Mouse (Mus musculus) spleen, adult 12 weeks (tissue): ENCODE data around the gene Cd200.
"Not testable (repeated sequence)": the region's sequence is repeated elsewhere in the genome, so short reads cannot be mapped to it uniquely, and the experiment has no call there.

ENCODE experiments used
- DNase-seq: peaks from one replicate; pipeline ENCODE4 v3.0.0; 2022; ENCODE audit warnings: low spot score

The Cd200 gene

DNA sequence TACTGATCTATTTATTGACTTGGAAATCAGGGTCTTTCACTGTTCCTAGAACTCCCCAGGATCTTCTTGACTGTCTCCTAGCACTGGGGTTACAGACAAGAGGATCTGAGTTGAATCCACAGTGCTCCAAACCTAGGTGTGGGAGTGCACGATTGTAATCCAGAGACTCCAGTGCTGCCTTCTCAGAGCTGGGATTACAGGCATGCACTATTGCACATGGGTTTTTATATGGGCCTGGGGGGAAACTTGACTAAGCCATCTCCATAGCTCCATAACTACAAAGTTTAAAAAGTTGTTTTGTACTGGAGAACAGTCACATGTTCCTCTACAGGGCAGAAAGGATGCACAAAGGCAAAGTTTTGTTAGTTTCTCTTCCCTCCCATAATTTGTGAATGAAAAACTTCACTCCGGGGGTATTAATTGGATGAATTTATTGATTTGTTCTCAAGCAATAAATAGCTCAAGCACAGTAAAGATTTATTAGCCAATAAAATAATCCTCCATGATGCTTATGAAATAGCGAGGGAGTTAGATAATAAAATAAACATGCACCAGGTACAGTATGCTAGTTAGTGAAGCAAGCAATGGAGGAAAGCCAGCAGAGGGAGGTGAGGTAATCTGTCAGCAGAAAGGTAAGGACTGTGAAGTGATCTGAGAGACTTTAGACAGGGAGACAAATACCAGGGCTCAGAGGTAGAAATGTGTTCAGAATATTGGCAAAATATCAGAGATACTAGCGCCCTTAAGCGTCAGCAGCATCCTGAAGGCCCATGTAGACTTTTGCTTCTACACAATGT lies 30.5 kb downstream of the Cd200 start:
- DNase-seq = no peak

DNA sequence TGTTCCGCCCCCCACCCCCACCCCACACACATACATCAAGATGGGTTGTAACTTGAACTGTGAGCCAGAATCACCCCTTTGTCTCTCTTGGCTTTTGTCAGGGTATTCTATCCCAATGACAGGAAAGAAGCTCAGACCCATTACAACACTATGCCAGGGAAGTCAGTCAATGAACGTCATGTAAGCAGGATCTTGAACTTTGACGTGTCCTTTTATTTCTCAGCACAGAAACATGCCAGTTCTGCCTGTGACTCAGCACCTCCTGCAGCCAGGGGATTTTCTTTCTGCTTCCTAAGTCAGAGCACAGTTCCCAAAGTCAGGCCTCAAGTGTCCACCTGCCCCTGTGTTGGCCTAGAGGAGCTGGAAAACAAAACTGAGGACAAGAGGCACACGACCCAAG lies 31.5 kb downstream of the Cd200 start:
- DNase-seq = no peak

DNA sequence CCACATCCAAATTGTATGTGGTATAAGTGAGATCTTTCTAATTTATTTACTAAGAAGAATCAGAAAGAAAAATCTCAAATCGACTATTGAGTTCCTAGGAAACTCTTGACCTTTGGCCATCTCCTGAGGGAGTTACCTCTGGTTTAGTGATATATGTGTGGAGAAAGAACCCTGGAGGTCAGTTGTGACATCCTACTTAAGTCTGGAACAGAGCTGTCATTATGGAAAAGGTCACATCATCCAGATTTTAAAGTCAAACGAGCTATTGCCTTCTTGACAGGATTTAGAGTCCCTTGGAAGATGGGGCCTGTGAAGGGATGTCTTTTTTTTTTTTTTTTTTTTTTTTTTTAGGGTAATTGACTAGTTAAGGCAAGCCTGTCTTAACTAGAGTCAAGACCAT lies 32.0 kb downstream of the Cd200 start:
- no peak for DNase-seq

DNA sequence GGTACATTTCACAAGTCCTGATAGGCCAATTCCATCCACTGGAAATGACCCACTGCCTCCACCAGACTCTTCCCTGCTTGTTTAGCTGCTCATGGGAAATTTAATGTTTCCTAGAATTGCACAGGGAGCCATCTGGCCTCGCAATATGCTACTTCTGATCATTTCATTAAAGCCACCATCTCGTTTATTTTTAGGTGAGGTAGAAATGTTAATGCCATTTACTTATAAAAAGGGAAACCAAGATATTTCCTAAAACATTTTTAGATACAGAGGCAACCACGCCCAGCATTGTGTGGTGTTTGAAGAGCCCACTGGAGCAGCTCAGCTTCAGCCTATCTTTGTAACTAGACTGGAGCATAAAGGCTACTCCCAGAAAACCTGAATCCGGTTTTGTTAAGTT lies 32.6 kb downstream of the Cd200 start:
- DNase-seq = no peak

DNA sequence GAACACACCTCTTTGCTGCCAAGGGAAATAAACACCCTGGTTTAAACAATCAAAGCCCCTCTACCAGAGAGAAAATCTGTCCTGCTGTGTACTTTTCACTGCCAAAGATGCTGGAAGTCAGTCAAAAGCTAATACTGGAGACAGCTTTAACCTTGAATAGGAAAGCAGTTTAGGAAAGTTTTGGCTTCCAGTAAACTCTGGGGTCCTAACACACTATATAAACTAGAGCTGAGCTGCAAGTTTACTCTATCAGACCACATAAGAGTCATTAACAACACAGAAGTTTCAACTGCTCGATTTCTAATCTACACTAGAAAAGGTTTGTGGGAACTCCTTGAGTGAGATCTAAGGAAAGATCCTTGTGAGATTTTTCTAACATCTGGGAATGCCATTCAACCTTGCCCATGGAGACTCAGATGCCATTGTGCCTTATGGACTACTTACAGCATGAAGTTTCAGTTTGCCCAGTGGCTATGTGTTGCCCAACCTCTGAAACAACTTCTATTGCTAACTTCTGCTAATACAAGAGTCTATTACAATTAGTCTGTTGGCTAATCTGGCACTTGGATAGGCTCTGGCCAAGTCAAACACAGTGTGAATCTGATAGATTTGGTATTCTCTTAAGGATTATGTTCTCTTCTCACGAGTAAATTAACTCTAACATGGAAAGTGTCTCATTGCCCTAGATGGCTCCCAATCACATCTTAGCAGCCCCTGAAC lies 33.2 kb downstream of the Cd200 start:
- no peak for DNase-seq

DNA sequence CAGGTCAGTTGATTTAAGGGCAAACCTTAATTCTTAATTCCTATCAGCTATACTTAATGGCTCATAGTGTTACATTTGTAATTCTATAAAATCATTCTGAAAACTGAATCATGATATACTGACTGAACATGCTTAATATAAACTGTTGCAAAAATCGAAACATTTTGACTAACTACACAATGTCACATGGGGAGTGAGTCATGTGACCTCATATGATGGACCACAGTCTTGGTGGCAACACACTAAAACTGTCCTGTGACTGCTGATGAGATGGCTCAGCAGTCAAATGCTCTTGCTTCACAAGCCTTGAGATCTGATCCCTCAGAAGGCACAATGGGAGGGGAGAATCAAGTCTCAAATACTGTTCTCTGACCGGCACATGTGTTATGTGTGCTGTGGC lies 34.8 kb downstream of the Cd200 start:
- no peak for DNase-seq

DNA sequence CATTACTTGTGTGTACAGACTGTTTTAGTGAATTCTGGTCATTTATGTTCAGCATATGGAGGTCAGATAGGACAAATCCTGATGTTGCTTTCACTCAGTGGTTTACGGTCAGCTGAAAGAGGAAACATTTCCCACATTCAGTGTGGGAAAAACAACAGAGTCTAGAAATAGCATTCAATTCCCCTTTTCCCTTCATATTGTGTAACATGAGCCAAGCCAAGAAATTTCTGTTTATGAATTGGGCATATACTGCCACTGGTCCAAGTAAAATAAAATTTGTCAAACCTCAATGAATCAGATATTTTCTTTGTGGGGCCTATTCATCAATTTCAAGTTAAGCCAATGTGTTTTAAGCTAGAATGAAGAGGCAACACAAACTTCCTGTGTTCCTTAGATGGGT lies 37.8 kb downstream of the Cd200 start:
- no peak for DNase-seq

DNA sequence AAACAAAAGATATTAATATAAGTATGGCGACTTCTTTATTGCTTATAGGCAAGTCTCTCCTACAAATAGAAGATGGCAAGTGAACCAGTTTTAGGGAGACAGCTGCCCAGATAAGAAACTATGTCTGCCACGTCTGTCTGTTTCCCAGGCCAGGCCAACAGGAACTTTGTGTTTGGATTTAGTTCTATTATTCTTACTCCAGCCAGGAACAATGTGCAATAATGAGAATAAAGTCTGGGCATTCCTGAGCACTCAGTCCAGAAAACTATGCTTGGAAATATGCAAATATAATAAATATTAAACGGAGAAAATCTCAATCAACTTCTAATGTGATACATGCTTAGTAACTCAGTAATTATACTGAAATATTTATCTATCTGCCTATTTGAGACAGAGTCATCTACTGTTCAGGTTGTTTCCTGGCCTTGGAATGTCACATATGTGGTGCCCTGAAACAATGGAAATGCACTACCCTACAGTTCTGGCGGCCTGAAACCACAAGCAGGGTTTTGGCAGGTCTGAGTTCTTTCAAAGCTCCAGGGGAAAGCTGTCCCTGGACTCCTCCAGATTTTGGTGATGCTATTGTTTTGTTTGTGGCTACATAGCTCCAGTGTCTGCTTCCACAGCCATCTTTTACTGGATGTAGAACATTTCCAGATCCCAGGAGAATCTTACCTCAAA lies 39.4 kb downstream of the Cd200 start:
- no peak for DNase-seq

DNA sequence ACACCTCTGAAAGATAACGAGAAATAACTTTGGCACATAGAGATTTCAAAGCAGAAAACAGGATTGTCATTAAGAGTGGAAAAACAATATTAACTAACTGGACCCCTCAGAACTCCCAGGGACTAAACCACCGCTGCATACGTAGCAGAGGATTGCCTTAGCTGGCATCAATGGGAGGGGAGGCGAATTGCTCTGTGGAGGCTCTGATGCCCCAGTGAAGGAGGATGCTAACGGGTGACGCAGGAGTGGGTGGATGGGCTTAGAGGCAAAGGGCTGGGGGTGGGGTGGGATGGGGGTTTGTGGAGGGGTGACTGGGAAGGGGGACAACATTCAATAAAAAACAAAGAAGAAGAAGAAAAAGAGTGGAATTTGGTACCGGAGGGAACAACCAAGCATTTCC lies 42.7 kb downstream of the Cd200 start:
- no peak for DNase-seq

DNA sequence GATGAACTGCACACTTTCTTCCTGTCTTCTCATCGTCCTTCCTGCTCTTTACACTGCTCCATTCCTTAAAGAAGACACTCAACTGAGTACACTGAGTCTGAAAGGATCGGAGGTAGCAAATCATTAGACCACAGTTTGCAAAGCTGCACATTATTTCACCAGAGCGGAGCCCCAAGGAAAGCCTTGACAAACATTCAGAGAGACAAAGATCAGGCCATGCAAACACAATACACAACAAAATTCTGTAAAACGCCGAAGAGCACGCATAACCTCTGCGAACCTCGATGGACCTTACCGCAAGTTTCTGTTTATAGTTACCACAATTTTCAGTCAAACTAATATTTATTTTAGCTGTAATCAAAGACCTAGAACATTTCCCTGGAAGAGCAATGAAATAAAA lies 43.5 kb downstream of the Cd200 start:
- no peak for DNase-seq

DNA sequence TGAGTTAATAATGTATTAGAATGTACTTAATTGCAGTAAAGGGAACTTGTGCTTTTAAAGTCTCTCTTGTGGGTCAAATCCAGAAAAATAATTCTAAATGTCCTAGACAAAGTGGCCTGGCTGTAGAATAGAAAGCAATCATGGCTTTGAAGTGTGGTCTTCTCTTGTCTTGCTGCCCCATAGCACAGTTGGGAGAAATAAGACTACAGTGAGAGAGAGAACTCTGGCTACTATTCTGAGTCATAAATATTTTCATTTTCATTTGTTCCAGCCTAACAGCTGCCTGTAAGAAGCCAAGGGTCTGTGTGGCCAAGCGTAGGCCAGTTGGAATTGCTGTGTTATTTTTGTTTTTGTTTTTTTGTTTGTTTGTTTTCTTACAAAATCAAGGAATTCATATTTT lies 44.2 kb downstream of the Cd200 start:
- no peak for DNase-seq

DNA sequence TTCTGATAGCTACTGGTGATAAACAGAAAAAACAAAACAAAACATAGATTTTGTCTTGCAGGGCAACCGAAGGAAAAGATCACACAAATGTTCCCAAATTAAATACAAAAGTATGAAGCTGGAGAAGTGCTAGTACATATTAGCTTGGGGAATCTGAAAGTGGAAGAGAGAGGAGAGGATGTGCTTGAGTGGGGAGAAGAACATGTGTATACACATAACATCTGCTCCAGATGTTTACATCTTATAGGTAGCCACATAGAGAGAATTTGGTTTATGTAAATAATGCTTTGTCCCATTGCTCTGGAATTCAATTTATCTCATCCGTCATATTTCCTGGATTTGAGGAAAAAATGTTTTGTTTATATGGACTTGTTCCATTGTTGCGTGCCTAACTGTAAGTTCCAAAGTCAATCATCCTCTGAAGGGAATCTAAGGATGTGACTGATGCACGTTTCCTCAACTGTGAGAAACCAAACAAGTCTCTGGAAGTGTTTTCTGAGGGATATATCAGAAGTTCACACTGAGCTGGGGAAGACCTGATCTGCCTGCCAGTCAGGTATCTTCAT lies 45.3 kb downstream of the Cd200 start:
- DNase-seq = no peak

DNA sequence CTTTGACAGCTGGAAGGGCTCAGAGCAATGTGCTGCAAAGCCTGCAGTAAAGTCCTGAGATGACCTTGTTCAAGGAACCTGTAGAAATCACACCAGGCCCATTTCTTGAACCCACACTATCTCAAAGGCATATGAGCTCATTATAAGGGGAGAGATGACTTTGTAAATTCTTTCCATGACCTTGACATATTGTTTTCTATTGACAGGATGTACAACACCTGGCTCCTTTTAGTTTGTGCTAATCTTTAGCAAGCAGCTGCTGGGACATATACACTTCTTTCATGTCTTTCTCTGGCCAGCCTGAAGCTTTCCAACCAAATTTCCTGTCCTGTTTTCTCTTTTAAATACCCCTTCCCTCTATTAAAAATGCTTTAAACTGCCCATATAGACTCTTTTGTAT lies 47.4 kb downstream of the Cd200 start:
- no peak for DNase-seq

DNA sequence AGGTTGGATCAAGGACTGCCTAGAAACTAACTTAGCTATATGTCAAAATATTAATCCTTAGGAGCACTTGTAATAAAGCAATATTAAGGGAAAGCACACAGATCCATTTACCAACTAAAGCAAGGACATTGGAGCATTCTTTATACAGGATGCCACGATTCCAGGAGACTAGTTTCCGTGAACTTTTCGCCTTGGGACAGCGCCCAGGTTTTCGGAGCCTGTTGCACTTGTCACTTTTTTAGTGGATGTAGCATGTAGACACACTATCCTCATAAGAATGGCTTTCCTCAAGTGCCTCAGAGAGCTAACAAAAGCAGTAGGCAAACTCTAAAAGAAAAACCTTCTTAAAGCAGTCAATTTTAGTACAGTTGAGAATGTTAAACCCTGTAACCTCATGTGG lies 50.4 kb downstream of the Cd200 start:
- not testable (repeated sequence) for DNase-seq

DNA sequence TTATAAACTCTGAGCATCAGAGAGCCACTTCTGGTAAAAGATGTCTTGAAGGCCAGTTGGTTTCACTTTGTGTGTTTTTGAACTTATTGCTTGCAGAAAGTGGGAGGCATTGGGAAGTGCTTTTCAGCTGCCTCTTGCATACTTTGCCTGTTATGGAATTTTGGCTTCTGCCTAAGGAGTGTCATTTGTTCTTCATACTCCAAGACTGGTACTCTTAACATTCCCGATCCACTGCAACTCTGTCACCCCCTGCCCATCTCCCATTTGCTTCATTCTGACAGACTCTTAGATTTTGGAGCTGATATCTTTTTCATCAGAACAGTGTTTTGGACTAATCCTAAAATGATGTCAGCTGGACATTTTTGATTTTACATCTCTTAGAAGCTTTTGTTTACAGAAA lies 51.7 kb downstream of the Cd200 start:
- DNase-seq = no peak

DNA sequence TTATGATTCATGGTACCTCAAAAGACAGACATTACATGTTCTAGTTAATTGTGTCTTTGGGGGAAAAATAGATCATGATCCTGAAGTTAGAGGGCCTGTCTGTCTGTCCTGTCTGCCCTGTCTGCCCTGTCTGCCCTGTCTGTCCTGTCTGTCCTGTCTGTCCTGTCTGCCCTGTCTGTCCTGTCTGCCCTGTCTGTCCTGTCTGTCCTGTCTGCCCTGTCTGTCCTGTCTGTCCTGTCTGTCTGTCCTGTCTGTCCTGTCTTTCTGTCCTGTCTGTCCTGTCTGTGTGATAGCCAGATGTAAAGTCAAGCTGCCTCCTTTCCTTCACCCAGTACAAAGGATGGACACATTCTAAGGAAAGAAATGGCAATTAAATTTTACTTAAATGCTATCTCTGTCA lies 56.0 kb downstream of the Cd200 start:
- no peak for DNase-seq

DNA sequence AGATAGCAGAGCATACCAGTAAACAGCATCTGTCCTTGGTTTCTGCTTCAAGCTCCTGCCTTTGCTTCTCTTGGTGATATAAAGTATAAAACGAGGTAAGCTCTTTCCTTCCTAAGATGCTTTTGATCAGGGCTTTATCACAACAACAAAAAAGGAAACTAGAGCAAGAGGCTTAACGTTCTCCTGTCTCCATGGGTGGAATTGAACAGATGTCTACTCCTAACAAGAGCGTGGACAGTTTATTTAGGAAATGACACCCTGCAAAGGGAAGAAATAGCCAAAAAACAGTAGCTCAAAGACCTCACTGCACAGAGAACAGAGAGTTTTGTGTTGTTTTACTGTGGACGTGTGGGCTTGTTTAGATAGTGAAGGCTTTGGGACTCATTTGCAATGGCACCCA lies 58.1 kb downstream of the Cd200 start:
- DNase-seq = no peak

DNA sequence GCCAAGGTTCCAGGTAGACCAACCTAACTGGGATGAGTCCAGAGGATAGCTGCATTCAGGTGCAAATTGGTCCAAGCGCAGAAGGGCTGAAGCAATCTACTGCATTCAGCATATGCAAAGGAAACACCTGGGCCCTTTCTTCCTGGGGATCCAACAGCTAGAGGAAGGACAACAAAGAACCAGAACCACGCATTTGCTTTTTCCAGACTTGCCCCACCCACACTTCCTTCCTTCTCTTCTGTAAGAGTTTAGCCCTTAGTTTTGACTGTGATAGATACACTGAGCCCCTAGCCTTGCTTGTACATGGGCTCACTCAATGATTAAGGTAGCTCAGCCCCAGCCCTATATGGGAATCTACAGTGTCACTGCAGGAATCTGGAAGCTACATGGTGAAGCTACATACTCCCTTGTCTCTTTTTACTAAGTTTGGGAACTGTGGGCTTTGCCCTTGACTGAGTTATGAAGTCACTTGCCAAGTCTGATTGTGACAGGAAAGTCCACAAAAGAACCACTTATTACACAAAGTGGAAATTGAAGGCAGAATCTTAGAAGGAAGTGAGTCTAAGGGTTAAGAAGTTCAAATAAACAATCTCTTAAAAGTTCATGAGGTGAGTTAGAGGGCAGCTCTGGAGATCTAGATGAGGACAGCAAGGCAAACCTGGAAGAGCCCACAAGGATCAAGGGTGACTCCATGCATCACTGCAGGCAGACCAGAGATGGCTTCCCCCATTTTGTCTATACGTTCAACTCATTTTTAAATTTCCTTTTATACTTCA lies 59.1 kb downstream of the Cd200 start:
- DNase-seq = no peak

DNA sequence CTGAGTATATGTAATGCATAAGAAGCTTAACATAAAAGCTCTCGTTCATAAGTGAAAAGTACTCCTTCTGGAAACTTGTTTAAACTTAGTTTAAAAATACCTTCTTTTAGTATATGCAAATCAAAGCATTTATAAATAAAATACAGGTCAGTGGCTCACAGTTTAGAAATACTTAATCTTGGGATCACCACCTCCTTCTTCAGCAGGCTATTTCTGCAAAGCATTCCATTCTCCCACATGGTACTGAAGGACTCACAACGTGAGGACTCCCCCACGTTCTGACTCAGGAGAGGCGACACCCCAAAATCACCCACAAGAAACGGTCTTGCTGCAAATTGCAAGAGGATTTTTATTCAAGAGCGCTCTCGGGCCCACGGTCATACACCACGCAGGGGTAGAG lies 60.6 kb downstream of the Cd200 start:
- DNase-seq = not testable (repeated sequence)

DNA sequence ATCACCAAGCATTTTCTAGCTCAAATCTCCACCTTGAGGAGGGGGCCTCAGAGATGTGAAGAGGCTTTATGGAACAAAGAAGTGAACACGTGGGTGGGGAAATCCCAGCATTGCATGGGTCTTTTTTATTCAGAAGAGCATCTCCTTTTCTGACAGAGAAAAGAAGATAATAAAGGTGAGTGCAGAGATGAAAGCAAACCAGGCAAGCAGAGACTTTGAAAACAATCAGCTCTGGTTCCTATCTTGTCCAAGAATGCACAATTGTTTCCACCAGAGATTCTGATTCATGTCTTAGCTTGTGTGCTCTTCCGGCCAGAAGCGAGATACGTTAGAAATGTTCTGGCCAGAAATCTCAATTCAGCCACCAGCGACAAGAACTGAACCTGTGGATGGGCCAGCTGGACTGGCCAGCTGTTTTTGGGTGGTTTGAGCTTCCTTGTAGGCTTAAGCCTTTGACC lies 61.9 kb downstream of the Cd200 start:
- DNase-seq = no peak

DNA sequence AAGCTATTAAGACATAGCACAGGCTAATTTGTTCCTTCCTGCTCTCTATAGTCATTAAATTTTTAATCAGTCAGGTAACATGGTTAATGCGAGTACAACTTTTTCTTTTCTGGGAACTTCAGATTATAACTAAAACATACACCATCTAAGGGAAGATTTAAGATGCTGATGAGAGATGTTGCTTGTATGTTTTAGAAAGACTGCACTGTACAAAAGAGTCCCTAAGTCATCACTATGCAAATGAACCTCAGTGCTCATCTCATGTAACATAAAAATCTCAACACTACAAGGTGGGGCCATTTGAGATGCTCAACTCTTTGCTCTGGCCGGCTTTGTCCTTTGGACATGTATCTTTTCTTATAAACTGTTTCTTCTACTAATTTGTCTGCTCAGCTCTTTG lies 62.5 kb downstream of the Cd200 start:
- DNase-seq = no peak

DNA sequence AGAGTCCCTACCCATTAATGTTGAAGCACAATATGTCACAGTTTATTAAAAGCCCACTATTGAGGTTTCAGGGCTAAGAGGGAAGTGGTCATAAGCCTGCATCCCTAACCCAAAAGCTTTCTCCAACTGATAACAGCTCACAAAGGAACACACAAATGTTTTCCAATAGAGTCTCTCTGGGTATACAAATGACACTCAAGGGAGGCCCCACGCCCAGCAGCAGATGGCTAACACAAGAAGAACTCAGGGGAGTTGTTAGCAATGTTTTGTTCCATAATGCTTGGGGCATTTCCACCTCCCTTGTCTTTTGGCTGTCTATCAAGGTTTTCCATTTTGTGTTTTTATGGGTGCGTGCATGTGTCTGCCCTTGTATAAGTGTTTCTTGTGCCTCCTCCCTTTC lies 64.0 kb downstream of the Cd200 start:
- no peak for DNase-seq
